9 mouse cellular contexts compared by ENCODE assay signal in the genomic region with DNA sequence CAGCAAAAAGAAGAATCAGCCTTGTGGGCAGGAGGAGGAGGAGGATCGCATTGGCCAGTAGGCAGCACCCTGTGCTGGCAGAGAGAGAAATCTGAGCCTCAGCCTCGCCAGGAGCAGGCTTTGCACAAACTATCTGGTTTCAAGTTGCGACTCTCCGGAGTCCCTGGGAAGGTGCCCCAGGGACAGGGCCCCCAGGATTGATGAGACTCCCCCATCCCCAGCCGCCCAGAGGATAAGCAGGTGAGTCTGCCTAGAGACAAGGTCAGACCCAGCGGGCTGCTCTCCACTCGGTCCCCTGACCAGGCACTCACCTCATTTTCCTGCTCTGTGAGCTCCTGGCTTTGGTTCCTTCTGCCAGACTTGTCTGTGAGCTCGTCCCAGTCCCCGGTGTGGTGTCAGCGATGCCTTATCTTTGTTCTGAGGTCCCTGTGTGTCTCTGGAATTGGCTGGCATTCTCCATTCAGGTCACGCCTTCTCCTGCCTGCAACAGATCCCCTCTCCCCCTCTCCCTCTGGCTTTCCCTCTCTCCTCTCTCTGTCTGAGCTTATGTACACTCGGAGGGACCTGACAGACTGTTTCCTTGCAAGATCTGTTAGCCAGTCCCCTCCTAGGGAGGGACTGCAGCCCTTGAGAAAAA. TPM values are rescaled to one million over a fixed set of nuclear protein-coding genes. Genes with fewer than 3 reads are reported as not detected.
A peak's percentile ranks its signal among the peaks of the same experiment; 100 is the strongest.
DNase-seq lines count a peak whose midpoint lies in the region; ATAC-seq lines count a peak whose summit lies in the region.
"Had no signal": no experiment of that assay in that cellular context is flagged by ENCODE, and none has a peak within 500 bp of the region (broad histone marks: within the 10 kb centered on the region; RNA-seq: fewer than 3 reads in every experiment).

A gene (plus strand): TSS at position 57 of the 637 bp plus-strand sequence.
A gene (minus strand): TSS at position 581 of the 637 bp plus-strand sequence.

- peaks cover 55% of the 10 kb centered on the region for H3K4me1 ChIP-seq in embryonic facial prominence, embryonic 15.5 days
- H3K4me1 ChIP-seq in liver, embryonic 12.5 days, result peaks cover 6% of the 10 kb centered on the region; the same call in 1 of the 2 replicates

- H3K27ac ChIP-seq in embryonic facial prominence, embryonic 15.5 days (replicated peaks), result peak within 1 kb of the TSS; percentile 61
- peak within 1 kb of the TSS; percentile 68 for H3K27ac ChIP-seq in liver, embryonic 12.5 days

- peak; percentile 8 for DNase-seq in cerebellum, adult 8-10 months
- DNase-seq in cerebellum, adult 9-10 months, result no peak
- DNase-seq in Muller cell, postnatal 12 days (ENCODE audit: inconsistent ontology term), result peak; percentile 50
- DNase-seq in heart, postnatal 4 days, result peak; percentile 31
- DNase-seq in right cerebral cortex, postnatal 10 days (ENCODE audit: low spot score in 2 of 2), result peak; percentile 55 to 61

- no peak within 1 kb of the TSS for H3K9ac ChIP-seq in embryonic facial prominence, embryonic 15.5 days
- H3K9ac ChIP-seq in liver, embryonic 12.5 days, result peak within 1 kb of the TSS; percentile 44

- ATAC-seq in embryonic facial prominence, embryonic 15.5 days (ENCODE audit: insufficient number of reproducible peaks, low FRiP score, low TSS enrichment, low read depth), result peak; percentile 34; the same call in 1 of the 2 replicates
- peak; percentile 55; the same call in 1 of the 2 replicates for ATAC-seq in liver, embryonic 12.5 days
- no peak for ATAC-seq in granulocyte monocyte progenitor cell, adult 5-6 weeks (replicated peaks; ENCODE audit: poor library complexity, severe bottlenecking)

- no peaks in the 10 kb centered on the region for H3K9me3 ChIP-seq in embryonic facial prominence, embryonic 15.5 days (replicated peaks)
- H3K9me3 ChIP-seq in liver, embryonic 12.5 days (replicated peaks), result no peaks in the 10 kb centered on the region

- under 1% methylated on average over 12 of the region's 12 CpGs for WGBS in embryonic facial prominence, embryonic 15.5 days
- WGBS in liver, embryonic 12.5 days (ENCODE audit: insufficient replicate concordance), result 5% methylated on average over 12 of the region's 12 CpGs

- no peaks in the 10 kb centered on the region for H3K27me3 ChIP-seq in embryonic facial prominence, embryonic 15.5 days
- H3K27me3 ChIP-seq in liver, embryonic 12.5 days (replicated peaks), result peaks cover 7% of the 10 kb centered on the region; the same call in 1 of the 2 replicates

- H3K4me2 ChIP-seq in embryonic facial prominence, embryonic 15.5 days (replicated peaks), result peak within 1 kb of the TSS; percentile 52
- peak within 1 kb of the TSS; percentile 45 for H3K4me2 ChIP-seq in liver, embryonic 12.5 days

- H3K36me3 ChIP-seq in embryonic facial prominence, embryonic 15.5 days, result no peaks in the 10 kb centered on the region
- no peaks in the 10 kb centered on the region for H3K36me3 ChIP-seq in liver, embryonic 12.5 days

- peak within 1 kb of the TSS; percentile 36 for H3K4me3 ChIP-seq in embryonic facial prominence, embryonic 15.5 days (replicated peaks)
- H3K4me3 ChIP-seq in liver, embryonic 12.5 days, result peak within 1 kb of the TSS; percentile 42

RNA-seq across cellular contexts. Expression of the first gene that starts in this region (rescaled TPM):
- polyA plus RNA-seq in embryonic facial prominence, embryonic 15.5 days (2015; fragmentation: Nextera tagmentation; extraction: Ambion mirVana), result 9.3 and 9.8 TPM in 2 replicates
- 1 to 10 TPM; 1.8 to 2.1 TPM for total RNA-seq in heart, postnatal 4 days (2021)
- 4.3 and 4.9 TPM in 2 replicates for polyA plus RNA-seq in liver, embryonic 12.5 days (2016; fragmentation: Nextera tagmentation; extraction: Ambion mirVana)
- 1.7 and 2.0 TPM in 2 replicates for total RNA-seq in granulocyte monocyte progenitor cell, adult 5-6 weeks (2014; fragmentation: Nextera tagmentation)
- 2.2 and 3.6 TPM in 2 replicates for total RNA-seq in granulocyte monocyte progenitor cell, adult 5-6 weeks (2017)

RNA-seq across cellular contexts. Expression of the second gene that starts in this region (rescaled TPM):
- polyA plus RNA-seq in embryonic facial prominence, embryonic 15.5 days (2015; fragmentation: Nextera tagmentation; extraction: Ambion mirVana), result 7.7 and 9.8 TPM in 2 replicates
- total RNA-seq in heart, postnatal 4 days (2021), result 10 to 100 TPM; 22.6 to 26.2 TPM
- polyA plus RNA-seq in liver, embryonic 12.5 days (2016; fragmentation: Nextera tagmentation; extraction: Ambion mirVana), result 19.1 and 21.4 TPM in 2 replicates
- not detected in 2 replicates for total RNA-seq in granulocyte monocyte progenitor cell, adult 5-6 weeks (2014; fragmentation: Nextera tagmentation)
- not detected in 2 replicates for total RNA-seq in granulocyte monocyte progenitor cell, adult 5-6 weeks (2017)
- total RNA-seq: common myeloid progenitor, adult 5-6 weeks had no signal

Comparison
In these comparisons a context has a peak if more than half of its experiments do, and no peak if none do; other contexts are left out.
1. RNA of the second gene that starts in this region (total RNA-seq): 22.6 to 26.2 TPM in heart, postnatal 4 days; not detected in granulocyte monocyte progenitor cell, adult 5-6 weeks; every median in the first group is over 10 times any median in the second.